Mouse (Mus musculus) heart, embryonic 10.5 days (tissue): ENCODE measurements around the gene Gsdma. TPM values are rescaled to one million over a fixed set of nuclear protein-coding genes. Genes with fewer than 3 reads are reported as not detected.
"Not testable (repeated sequence)": the region's sequence is repeated elsewhere in the genome, so short reads cannot be mapped to it uniquely, and the experiment has no call there.

Experiments
- DNase-seq: peaks from one replicate; pipeline ENCODE4 v3.0.0-alpha.2; 2017; ENCODE audit warnings: low spot score
- H3K27ac ChIP-seq: fragments of 300-500 bp; sonication (generic); 2 replicates; pipeline ENCODE4 v1.5.1; 2016; ENCODE audit warnings: mild to moderate bottlenecking
- H3K27me3 ChIP-seq: fragments of 300-500 bp; sonication (generic); 2 replicates; pipeline ENCODE4 v1.6.1; 2016; ENCODE audit warnings: mild to moderate bottlenecking; ENCODE audit not compliant: poor library complexity, insufficient read depth, severe bottlenecking
- H3K36me3 ChIP-seq: fragments of 300-500 bp; sonication (generic); 2 replicates; pipeline ENCODE4 v1.6.1; 2016; ENCODE audit warnings: mild to moderate bottlenecking, moderate library complexity
- H3K4me1 ChIP-seq: fragments of 300-500 bp; sonication (generic); 2 replicates; pipeline ENCODE4 v1.6.1; 2016; ENCODE audit warnings: mild to moderate bottlenecking
- H3K4me3 ChIP-seq: fragments of 300-500 bp; sonication (generic); 2 replicates; pipeline ENCODE4 v1.5.1; 2016; ENCODE audit warnings: mild to moderate bottlenecking, moderate library complexity
- H3K9me3 ChIP-seq: fragments of 300-500 bp; sonication (generic); 2 replicates; pipeline ENCODE4 v1.6.1; 2016; ENCODE audit warnings: mild to moderate bottlenecking, moderate library complexity
- WGBS: fragments of 180-500 bp; shearing (Covaris S2); methylation state at CpG from one replicate; pipeline ENCODE4 v1.1.7; 2016; 5-methylcytosine and 5-hydroxymethylcytosine counted together
- polyA plus RNA-seq: library from polyadenylated mRNA; unstranded; fragments of >200 nt; fragmentation: Nextera tagmentation; extraction: Ambion mirVana; gene quantifications from 2 replicates; pipeline ENCODE4 v1.2.1, GENCODE M21; 2016

The Gsdma gene
- polyA plus RNA-seq, 1 experiment from 2014 or later: not detected

DNA sequence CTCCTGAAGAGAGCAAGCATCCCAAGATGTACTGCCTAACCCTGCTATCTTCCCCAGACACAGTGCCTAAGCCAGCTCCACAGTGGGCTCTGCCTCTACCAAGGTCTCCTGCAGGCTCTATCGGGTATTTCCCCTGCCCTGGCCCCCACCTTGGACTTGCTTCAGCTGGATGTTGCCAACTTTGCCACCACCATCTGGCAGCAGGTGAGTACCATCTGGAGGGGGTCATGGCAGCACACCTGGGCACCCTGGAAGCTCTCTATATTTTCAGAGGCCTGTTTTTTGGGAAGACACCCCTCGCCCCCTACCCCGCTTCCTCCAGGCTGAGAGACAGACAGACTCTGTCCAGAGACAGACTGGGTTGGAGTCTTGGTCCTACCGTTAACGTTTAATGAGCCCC is 38.2 kb downstream of the Gsdma start:
- no peaks in the 10 kb centered on the region for H3K9me3 ChIP-seq
- H3K4me3 ChIP-seq: no peak overlapping the region
- no peak for DNase-seq
- WGBS: 69% methylated on average over 5 of the region's 5 CpGs
- peaks cover 9% of the 10 kb centered on the region; the same call in 1 of the 2 replicates for H3K4me1 ChIP-seq
- no peak overlapping the region for H3K27ac ChIP-seq
- peaks cover 37% of the 10 kb centered on the region for H3K36me3 ChIP-seq
- peaks cover 19% of the 10 kb centered on the region; the same call in 1 of the 2 replicates for H3K27me3 ChIP-seq

GRCm38 (mm10) chr11:98705021-98705420 is 40.9 kb downstream of the Gsdma start:
- Histone ChIP-seq H3K27me3 (peaks cover 19% of the 10 kb centered on the region; the same call in 1 of the 2 replicates), H3K4me1 (peaks cover 23% of the 10 kb centered on the region), H3K27ac (no peak overlapping the region), H3K36me3 (peaks cover 62% of the 10 kb centered on the region), H3K4me3 (no peak overlapping the region), H3K9me3 (no peaks in the 10 kb centered on the region)
- DNase-seq: no peak
- WGBS: 87% methylated on average over 10 of the region's 10 CpGs

- WGBS: 91% methylated on average over 22 of the region's 22 CpGs
Observed at GRCm38 (mm10) chr11:98707401-98708281, 43.5 kb downstream of the Gsdma start.

DNA sequence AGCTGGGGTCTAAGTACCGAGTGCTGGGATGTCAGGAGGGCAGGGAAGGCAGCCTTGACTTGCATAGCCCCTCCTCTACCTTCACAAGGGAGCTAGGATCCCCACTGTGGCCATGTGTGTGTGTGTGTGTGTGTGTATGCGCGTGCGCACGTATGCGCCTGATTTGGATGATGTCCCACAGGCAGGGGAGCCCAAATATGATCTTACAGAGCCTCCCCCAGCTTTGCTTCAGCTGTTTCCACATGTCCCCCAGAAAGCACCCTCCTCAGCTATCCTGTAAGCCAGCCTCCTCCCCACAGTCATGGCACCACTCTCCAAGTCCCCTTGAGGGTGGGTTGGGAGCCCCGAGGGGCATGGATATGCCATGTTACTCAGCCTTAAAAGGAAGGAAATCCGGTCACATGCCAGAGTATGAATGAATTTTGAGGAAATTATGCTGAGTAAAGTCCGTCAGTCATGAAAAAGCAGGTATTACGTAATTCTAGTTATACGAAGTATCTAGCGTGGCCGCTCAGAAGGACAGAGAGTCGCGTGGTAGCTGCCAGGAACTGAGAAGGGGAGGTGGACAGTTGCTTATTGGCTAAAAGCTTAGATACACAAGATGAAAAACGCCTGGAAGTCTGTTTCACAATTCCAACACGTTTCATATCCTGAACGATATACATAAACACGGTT is 44.3 kb downstream of the Gsdma start:
- 0 out of 2 replicates have a peak overlapping the region, but pooled peaks have one; percentile 12 for H3K27ac ChIP-seq
- H3K4me1 ChIP-seq: peaks cover 25% of the 10 kb centered on the region
- no peaks in the 10 kb centered on the region for H3K27me3 ChIP-seq
- WGBS: 92% methylated on average over 19 of the region's 19 CpGs
- no peaks in the 10 kb centered on the region for H3K9me3 ChIP-seq
- H3K4me3 ChIP-seq: no peak overlapping the region
- peaks cover 82% of the 10 kb centered on the region for H3K36me3 ChIP-seq
- DNase-seq: no peak

More at GRCm38 (mm10) chr11:98707401-98708281, 43.5 kb downstream of the Gsdma start:
- H3K4me3 ChIP-seq: no peak overlapping the region
- H3K27ac ChIP-seq: no peak overlapping the region; the same call in 1 of the 2 replicates
- no peaks in the 10 kb centered on the region for H3K9me3 ChIP-seq
- H3K36me3 ChIP-seq: peaks cover 76% of the 10 kb centered on the region
- peaks cover 25% of the 10 kb centered on the region for H3K4me1 ChIP-seq
- no peak for DNase-seq
- H3K27me3 ChIP-seq: no peaks in the 10 kb centered on the region

- Histone ChIP-seq H3K27ac (no peak overlapping the region), H3K4me1 (peaks cover 25% of the 10 kb centered on the region), H3K27me3 (no peaks in the 10 kb centered on the region), H3K9me3 (no peaks in the 10 kb centered on the region), H3K4me3 (no peak overlapping the region), H3K36me3 (peaks cover 85% of the 10 kb centered on the region)
- no peak for DNase-seq
- WGBS: 79% methylated on average over 26 of the region's 26 CpGs
Observed at GRCm38 (mm10) chr11:98709001-98709741, 45.0 kb downstream of the Gsdma start.

DNA sequence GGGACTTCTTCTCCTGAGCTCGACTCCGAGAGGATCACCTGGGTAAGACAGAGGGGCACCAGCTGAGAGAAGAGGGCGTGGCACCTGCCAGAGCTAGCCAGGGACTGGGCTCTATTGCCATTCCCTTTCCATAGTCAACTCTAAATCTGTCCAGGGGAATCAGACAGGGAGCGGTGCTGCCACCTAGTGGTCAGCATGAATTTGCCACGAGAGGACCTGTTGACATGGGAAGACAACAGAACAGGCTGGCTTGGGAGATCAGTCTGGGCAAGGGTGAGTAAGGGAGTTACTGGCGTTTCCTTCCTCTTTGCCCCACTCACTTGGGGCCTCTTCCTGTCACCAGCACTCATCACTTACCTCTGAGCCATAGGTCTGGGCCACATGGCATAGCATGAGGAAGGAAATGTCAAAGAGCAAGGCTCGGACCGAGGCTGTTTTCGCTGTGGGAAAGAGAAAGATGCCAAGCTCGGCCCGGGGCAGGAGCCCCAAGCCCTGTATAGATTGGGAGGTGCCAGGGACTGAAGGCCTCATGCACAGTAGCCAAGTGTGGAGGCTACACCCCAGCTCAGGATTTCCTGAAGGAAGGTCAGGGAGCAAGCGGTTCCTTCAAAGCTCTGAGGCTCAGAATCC is 46.4 kb downstream of the Gsdma start:
- peak; percentile 92 for DNase-seq
- no peak overlapping the region for H3K4me3 ChIP-seq
- no peaks in the 10 kb centered on the region for H3K27me3 ChIP-seq
- peaks cover 85% of the 10 kb centered on the region for H3K36me3 ChIP-seq
- H3K4me1 ChIP-seq: peaks cover 25% of the 10 kb centered on the region
- H3K27ac ChIP-seq: peak overlapping the region; percentile 24; the same call in 1 of the 2 replicates
- WGBS: 42% methylated on average over 12 of the region's 12 CpGs
- no peaks in the 10 kb centered on the region for H3K9me3 ChIP-seq

DNA sequence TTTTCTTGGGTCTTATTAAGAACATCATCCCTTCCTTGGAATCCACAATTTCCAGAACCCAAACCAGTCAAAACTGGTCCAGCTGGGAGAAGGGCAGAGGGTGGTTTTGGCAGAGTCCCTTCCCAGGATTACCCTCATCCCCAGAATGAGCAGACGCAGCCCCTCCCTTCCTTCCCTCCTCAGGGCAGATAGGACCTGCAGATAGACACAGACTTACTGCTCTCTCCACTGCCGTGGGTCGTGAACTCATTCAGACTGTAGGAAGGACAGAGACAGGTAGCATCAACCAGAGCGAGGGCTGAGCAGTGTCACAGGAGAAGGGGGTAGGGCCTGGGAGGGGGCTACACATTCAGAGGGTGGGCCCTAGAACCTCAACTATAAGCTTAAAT is 46.9 kb downstream of the Gsdma start:
- no peak for DNase-seq
- H3K27ac ChIP-seq: peak overlapping the region; percentile 24; the same call in 1 of the 2 replicates

GRCm38 (mm10) chr11:98712009-98712408 is 47.9 kb downstream of the Gsdma start:
- H3K36me3 ChIP-seq: peaks cover 85% of the 10 kb centered on the region
- not testable (repeated sequence) for H3K27me3 ChIP-seq, DNase-seq

More for the DNA sequence above, 46.9 kb downstream of the Gsdma start:
- H3K9me3 ChIP-seq: no peaks in the 10 kb centered on the region
- 63% methylated on average over 4 of the region's 4 CpGs for WGBS
- no peak overlapping the region for H3K4me3 ChIP-seq
- H3K4me1 ChIP-seq: peaks cover 25% of the 10 kb centered on the region
- H3K27me3 ChIP-seq: no peaks in the 10 kb centered on the region
- peaks cover 85% of the 10 kb centered on the region for H3K36me3 ChIP-seq

GRCm38 (mm10) chr11:98713703-98714102 is 49.6 kb downstream of the Gsdma start:
- Histone ChIP-seq H3K4me3 (no peak overlapping the region), H3K4me1 (peaks cover 31% of the 10 kb centered on the region), H3K36me3 (peaks cover 83% of the 10 kb centered on the region), H3K27ac (no peak overlapping the region), H3K9me3 (no peaks in the 10 kb centered on the region), H3K27me3 (no peaks in the 10 kb centered on the region)
- DNase-seq: no peak
- 91% methylated on average over 12 of the region's 12 CpGs for WGBS

More at GRCm38 (mm10) chr11:98712009-98712408, 47.9 kb downstream of the Gsdma start:
- not testable (repeated sequence) for H3K4me3 ChIP-seq, H3K27ac ChIP-seq, H3K9me3 ChIP-seq
- WGBS: 88% methylated on average over 6 of the region's 6 CpGs
- H3K4me1 ChIP-seq: peaks cover 25% of the 10 kb centered on the region

GRCm38 (mm10) chr11:98715946-98716345 is 51.8 kb downstream of the Gsdma start:
- WGBS: 90% methylated on average over 9 of the region's 9 CpGs
- peaks cover 67% of the 10 kb centered on the region for H3K36me3 ChIP-seq
- no peak for DNase-seq

GRCm38 (mm10) chr11:98717904-98718303 is 53.8 kb downstream of the Gsdma start:
- no peaks in the 10 kb centered on the region for H3K9me3 ChIP-seq
- WGBS: 17% methylated on average over 13 of the region's 13 CpGs
- H3K4me3 ChIP-seq: no peak overlapping the region
- peaks cover 31% of the 10 kb centered on the region for H3K4me1 ChIP-seq
- DNase-seq: no peak
- no peak overlapping the region for H3K27ac ChIP-seq
- H3K36me3 ChIP-seq: peaks cover 54% of the 10 kb centered on the region
- no peaks in the 10 kb centered on the region for H3K27me3 ChIP-seq

More at GRCm38 (mm10) chr11:98715946-98716345, 51.8 kb downstream of the Gsdma start:
- no peaks in the 10 kb centered on the region for H3K9me3 ChIP-seq
- H3K4me1 ChIP-seq: peaks cover 18% of the 10 kb centered on the region; the same call in 1 of the 2 replicates
- H3K27me3 ChIP-seq: no peaks in the 10 kb centered on the region
- H3K27ac ChIP-seq: no peak overlapping the region
- no peak overlapping the region for H3K4me3 ChIP-seq

DNA sequence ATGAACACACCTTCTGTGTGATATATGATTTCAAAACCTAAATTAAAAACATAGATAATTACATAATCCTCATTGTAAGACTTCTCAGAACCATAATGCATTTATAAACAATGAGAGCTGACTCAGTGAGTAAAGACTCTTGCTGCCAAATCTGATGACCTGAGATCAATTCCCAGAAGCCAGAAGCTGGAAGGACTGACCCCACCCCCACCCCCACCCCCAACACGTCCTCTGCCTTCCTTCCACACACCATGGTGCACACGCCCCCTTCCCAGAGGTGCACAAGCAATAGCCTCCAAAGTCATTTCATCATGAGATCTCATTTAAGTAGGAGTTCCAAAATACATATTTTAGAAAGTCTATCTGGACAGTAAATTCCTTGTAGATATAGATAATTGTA is 56.6 kb downstream of the Gsdma start:
- H3K27ac ChIP-seq: no peak overlapping the region
- H3K4me3 ChIP-seq: no peak overlapping the region
- WGBS: 73% methylated on average over 2 of the region's 2 CpGs
- H3K36me3 ChIP-seq: peaks cover 42% of the 10 kb centered on the region
- H3K9me3 ChIP-seq: no peaks in the 10 kb centered on the region
- peaks cover 31% of the 10 kb centered on the region for H3K4me1 ChIP-seq
- no peaks in the 10 kb centered on the region for H3K27me3 ChIP-seq
- no peak for DNase-seq
